Mouse (Mus musculus) stomach, postnatal 0 days (tissue): ENCODE measurements around the gene Psma3.
"Not testable (repeated sequence)": the region's sequence is repeated elsewhere in the genome, so short reads cannot be mapped to it uniquely, and the experiment has no call there.

Source experiments
- CTCF ChIP-seq: IDR thresholded peaks from 2 replicates; pipeline ENCODE4 v1.5.1; 2016; ENCODE audit warnings: antibody characterized with exemption, low read depth, mild to moderate bottlenecking, moderate library complexity
- EP300 ChIP-seq: optimal IDR thresholded peaks from 2 replicates; pipeline ENCODE3; 2016; ENCODE audit warnings: antibody characterized with exemption

DNA sequence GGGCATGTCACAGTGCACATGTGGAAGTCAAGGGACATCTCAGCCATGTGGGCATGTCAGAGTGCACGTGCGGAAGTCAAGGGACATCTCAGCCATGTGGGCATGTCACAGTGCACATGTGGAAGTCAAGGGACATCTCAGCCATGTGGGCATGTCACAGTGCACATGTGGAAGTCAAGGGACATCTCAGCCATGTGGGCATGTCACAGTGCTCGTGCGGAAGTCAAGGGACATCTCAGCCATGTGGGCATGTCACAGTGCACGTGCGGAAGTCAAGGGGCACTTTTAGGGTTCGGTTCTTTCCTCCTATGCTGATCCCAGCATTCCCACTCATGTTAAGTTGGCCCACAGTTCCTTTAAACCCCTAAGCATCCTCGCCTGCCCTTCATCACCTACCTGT, 53.8 kb downstream of the Psma3 start:
- TF ChIP-seq CTCF, EP300: not testable (repeated sequence)
